Mouse (Mus musculus) subcutaneous adipose tissue, adult 2 months (tissue): ENCODE results near the gene Rgs9bp. TPM values are rescaled to one million over a fixed set of nuclear protein-coding genes. Genes with fewer than 3 reads are reported as not detected.

Source experiments
- polyA plus RNA-seq: library from polyadenylated mRNA; depleted of rRNA; stranded (reverse); fragments of >200 nt; gene quantifications from 2 replicates; pipeline ENCODE4 v1.2.3, GENCODE M21; 2012; ENCODE audit warnings: low replicate concordance; rRNA removed

Rgs9bp gene
- polyA plus RNA-seq, result 0.06 and 0.10 TPM in 2 replicates

GRCm38 (mm10) chr7:35585191-35586054 lies at the start of gene Rgs9bp:
Gene Rgs9bp, minus strand, starts transcription at chr7:35585582.

DNA sequence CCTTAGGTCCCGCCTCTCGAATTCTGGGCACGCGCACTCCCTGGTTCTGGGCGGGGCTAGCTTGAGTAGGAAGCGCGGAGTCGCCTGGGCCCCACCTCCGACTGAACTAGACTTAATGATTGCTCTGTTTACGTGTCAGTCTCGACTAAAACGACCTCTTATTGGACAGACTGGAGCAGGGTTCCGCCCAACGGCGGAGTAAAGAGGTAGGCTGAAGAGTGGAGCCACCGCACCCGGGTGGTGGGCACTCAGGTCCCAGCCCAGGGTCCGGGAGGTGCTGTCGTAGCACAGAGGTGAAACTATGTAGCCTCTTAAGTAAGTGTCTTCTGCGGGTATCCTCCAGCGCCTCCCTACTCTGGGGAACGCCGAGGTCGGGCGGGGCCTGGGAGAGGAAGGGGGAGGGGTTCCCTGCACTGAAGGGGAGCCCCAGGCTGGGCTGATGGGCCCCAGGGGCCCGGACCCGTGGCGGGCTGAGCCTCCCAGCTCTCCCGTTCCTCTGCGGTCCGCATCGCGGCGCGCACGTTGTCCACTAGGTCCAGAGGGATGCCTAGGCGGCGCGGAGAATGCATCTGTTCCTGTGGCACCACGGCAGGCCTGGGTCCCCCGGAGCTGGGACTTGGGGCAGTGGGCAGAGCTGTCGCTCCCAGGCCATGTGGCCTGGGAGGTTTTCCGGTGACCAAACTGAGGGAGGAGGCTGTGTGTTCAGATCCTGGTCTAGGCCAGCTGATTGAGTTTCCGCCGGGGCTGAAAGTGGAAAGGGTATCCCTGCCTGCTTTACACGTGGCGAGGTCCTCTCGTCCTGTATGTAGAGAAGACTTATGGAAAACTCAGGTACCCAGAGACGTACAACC lies 898 bp upstream of the Rgs9bp start, which contains the start of gene Ankrd27:
TSS of gene Ankrd27 (plus strand) at position 190 of the 851 bp plus-strand sequence.

GRCm38 (mm10) chr7:35556205-35556603 lies 29.2 kb downstream of the Rgs9bp start, which contains the start of gene Nudt19:
Gene Nudt19, minus strand, starts transcription at chr7:35556304.

DNA sequence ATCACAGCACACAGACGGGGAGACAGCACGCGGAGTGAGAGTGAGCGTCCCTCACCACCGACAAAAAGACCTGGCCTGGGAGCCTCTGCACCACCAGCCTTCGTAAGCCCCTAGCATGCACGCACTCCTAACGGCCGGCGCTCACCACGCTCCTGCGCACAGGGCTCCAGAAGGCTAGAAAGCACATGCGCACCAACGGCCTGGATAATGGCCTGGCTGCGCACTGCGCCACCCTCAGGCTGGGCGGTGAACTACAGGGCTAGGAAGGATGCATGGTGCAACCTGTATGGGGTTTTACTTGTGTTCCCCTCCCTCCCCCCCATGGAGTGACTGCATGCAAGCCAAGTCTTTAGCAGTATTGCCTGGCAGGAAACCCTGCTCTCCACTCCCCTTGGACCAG lies 47.8 kb downstream of the Rgs9bp start, which contains the start of gene Tdrd12:
TSS of gene Tdrd12 (minus strand) at position 184 of the 400 bp plus-strand sequence.

Other genes starting within 250 kb of the Rgs9bp start
- 3.9 and 5.1 TPM in 2 replicates for gene Faap24, start 188.7 kb downstream of the Rgs9bp start, polyA plus RNA-seq
- gene Cep89, start 188.5 kb downstream of the Rgs9bp start, polyA plus RNA-seq, result 9.2 and 20.9 TPM in 2 replicates
- gene Slc7a9, start 136.8 kb downstream of the Rgs9bp start, polyA plus RNA-seq, result 0.08 TPM in 1 of 2 replicates, not detected in the other
- gene Tdrd12, start 47.8 kb downstream of the Rgs9bp start, polyA plus RNA-seq, result 0.03 TPM in 1 of 2 replicates, not detected in the other
- 34.2 and 35.4 TPM in 2 replicates for gene Nudt19, start 29.3 kb downstream of the Rgs9bp start, polyA plus RNA-seq
- gene Ankrd27, start 662 bp upstream of the Rgs9bp start, polyA plus RNA-seq, result 30.6 and 44.5 TPM in 2 replicates
- gene Pdcd5, start 61.9 kb upstream of the Rgs9bp start, polyA plus RNA-seq, result 25.6 and 48.0 TPM in 2 replicates
- 3.4 and 11.8 TPM in 2 replicates for gene Dpy19l3, start 168.9 kb upstream of the Rgs9bp start, polyA plus RNA-seq
- 5.6 and 12.8 TPM in 2 replicates for gene Zfp507, start 217.4 kb upstream of the Rgs9bp start, polyA plus RNA-seq